Mouse (Mus musculus) stomach, embryonic 16.5 days (tissue): ENCODE results near the gene Nrip1. TPM values are rescaled to one million over a fixed set of nuclear protein-coding genes. Genes with fewer than 3 reads are reported as not detected.

ENCODE experiments used
- ATAC-seq: fragments of 200-750 bp; cut with Nextera tagmentation; 2 replicates; pipeline ENCODE4 v1.8.0; 2017; ENCODE audit warnings: moderate number of reproducible peaks, moderate TSS enrichment; ENCODE audit not compliant: insufficient read depth, low FRiP score
- H3K27ac ChIP-seq: fragments of 300-500 bp; sonication (generic); 2 replicates; pipeline ENCODE4 v1.5.1; 2014; ENCODE audit warnings: low read length
- H3K27me3 ChIP-seq: fragments of 300-500 bp; sonication (generic); 2 replicates; pipeline ENCODE4 v1.6.1; 2014; ENCODE audit warnings: low read length, control low read depth, mixed read lengths; ENCODE audit not compliant: control insufficient read depth, insufficient read depth
- H3K36me3 ChIP-seq: fragments of 300-500 bp; sonication (generic); 2 replicates; pipeline ENCODE4 v1.6.1; 2014; ENCODE audit warnings: low read length; ENCODE audit not compliant: control insufficient read depth, insufficient read depth
- H3K4me1 ChIP-seq: fragments of 300-500 bp; sonication (generic); 2 replicates; pipeline ENCODE4 v1.6.1; 2014; ENCODE audit warnings: low read length, control low read depth, mixed read lengths; ENCODE audit not compliant: control insufficient read depth, insufficient read depth
- H3K4me2 ChIP-seq: fragments of 300-500 bp; sonication (generic); 2 replicates; pipeline ENCODE4 v1.6.1; 2014; ENCODE audit warnings: low read depth, low read length, mixed read lengths
- H3K4me3 ChIP-seq: fragments of 300-500 bp; sonication (generic); replicated peaks from 2 replicates; pipeline ENCODE4 v1.5.1; 2014; ENCODE audit warnings: mild to moderate bottlenecking, low read length
- H3K9ac ChIP-seq: fragments of 300-500 bp; sonication (generic); 2 replicates; pipeline ENCODE4 v1.6.1; 2014; ENCODE audit warnings: low read length
- H3K9me3 ChIP-seq: fragments of 300-500 bp; sonication (generic); replicated peaks from 2 replicates; pipeline ENCODE4 v1.6.1; 2016; ENCODE audit warnings: low read length, control low read depth; ENCODE audit not compliant: control insufficient read depth
- WGBS: fragments of 180-500 bp; shearing (Covaris S2); extraction: QIAGEN DNeasy Blood & Tissue Kit; methylation state at CpG from one replicate; pipeline ENCODE4 v1.1.7; 2014; 5-methylcytosine and 5-hydroxymethylcytosine counted together
- polyA plus RNA-seq: library from polyadenylated mRNA; unstranded; fragments of >200 nt; fragmentation: Nextera tagmentation; extraction: Ambion mirVana; gene quantifications from 2 replicates; pipeline ENCODE4 v1.2.1, GENCODE M21; 2015

Gene Nrip1
- polyA plus RNA-seq, 1 experiment from 2014 or later = 34.8 TPM

DNA sequence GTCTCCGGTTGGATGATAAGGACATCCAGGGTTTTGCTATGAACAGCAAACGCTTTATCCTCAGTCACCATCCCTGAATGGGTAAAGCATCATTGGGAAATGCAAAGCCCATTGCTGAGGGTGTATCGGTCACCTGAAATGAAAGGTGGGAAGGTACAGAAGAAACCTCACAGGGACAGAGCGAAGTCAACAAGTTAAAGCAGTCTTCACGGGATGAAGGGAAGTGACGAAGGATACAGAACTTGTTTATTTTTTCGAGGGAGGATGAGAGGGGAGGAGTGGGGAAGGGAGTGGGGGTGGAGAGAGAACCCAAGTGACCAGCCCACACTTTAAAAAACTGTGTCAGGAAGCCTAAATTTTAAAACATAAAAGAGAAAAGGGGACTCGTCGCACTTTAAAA is 4.4 kb downstream of the Nrip1 start:
- Histone ChIP-seq H3K4me1 (peaks cover 36% of the 10 kb centered on the region), H3K9ac (no peak overlapping the region), H3K27me3 (no peaks in the 10 kb centered on the region), H3K27ac (no peak overlapping the region), H3K36me3 (peaks cover 2% of the 10 kb centered on the region; the same call in 1 of the 2 replicates), H3K9me3 (no peaks in the 10 kb centered on the region), H3K4me3 (no peak overlapping the region), H3K4me2 (no peak overlapping the region)
- 72% methylated on average over 9 of the region's 9 CpGs for WGBS
- ATAC-seq = no peak

DNA sequence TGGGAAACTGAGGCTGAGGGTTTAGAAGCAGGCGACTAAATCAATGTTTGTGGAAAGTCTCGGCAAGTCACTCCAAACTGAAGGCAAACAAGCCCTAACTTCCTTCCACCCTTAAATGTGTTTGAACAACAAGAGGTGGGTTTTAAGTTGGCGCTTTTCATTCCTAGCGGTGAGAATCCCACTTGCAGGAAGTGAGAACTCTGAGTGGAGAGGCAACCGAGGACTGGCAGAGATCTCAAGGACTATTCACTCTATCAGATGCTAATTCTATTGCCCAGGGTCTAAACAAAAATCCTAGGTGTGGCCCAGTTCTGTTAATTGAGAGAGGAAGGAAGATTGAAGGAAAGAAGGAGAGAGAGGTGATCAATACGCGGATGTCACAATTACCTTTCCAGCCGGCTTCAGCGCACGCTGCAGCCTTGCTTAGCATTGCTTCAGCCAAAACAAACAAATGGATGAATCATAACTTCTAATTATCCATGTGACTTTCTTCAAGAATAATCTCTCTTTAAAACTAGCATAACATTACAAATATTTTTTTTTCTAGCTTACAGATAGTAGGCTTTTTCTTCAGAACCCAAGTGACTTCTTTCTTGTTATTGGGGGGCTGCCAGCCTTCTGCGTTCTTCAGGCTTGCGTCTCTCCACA is 6.2 kb downstream of the Nrip1 start:
- Histone ChIP-seq H3K4me3 (no peak overlapping the region), H3K27me3 (no peaks in the 10 kb centered on the region), H3K9me3 (no peaks in the 10 kb centered on the region), H3K27ac (no peak overlapping the region), H3K9ac (no peak overlapping the region), H3K36me3 (peaks cover 2% of the 10 kb centered on the region; the same call in 1 of the 2 replicates), H3K4me2 (0 out of 2 replicates have a peak overlapping the region, but pooled peaks have one; percentile 9), H3K4me1 (peaks cover 31% of the 10 kb centered on the region)
- ATAC-seq = no peak
- 60% methylated on average over 12 of the region's 12 CpGs for WGBS

DNA sequence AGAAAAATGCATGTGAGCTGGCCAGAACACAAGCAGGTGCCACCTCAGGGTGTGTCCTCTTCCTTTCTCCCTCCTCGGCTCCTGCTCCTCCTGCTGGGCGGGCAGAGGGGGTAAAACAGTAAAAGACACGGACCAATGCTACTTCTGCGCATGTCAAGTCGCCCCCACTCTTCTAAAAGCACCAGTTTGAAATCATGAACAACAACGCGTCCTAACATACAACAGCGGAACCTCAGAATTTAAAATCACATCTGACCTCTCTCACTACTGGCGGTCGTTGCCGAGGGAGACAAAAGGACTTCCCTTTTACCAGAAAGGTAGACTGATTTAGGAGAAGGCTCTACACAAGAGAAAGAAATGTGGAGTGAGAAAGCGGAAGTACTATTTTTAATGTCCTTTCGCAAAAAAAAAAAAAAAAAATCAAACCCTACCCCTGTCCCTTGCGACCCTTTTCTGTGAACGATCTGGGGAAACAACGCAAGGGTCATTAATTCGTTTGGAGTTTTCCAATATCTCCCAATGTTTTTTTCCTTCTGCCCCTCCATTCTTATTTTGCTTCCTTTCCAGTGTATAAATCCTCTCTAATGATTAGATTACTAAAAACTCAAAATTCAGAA is 7.7 kb downstream of the Nrip1 start:
- H3K4me2 ChIP-seq = no peak overlapping the region
- 81% methylated on average over 17 of the region's 17 CpGs for WGBS
- ATAC-seq = no peak

DNA sequence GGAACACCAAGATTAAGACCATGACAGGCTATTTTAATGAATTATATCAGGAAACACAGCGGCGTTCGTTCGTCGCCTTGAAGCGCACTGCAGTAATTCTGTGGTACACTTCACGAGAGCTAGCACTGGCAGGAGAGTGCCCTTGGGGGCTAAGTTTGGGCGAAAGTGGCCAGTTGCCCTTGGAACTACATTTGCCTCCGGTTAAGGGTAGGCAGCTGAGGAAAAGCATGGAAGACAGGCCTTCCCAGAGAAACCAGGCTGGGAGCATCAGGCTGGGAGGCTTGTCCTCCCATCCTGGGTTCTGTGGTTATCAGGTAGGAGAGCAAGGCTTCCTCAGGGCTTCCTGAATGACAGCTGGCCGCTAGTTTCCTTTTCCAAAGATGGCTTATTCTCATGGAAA is 8.4 kb downstream of the Nrip1 start:
- Histone ChIP-seq H3K4me1 (peaks cover 23% of the 10 kb centered on the region), H3K27me3 (no peaks in the 10 kb centered on the region), H3K4me3 (no peak overlapping the region), H3K9ac (no peak overlapping the region), H3K9me3 (no peaks in the 10 kb centered on the region), H3K4me2 (no peak overlapping the region), H3K36me3 (peaks cover 2% of the 10 kb centered on the region; the same call in 1 of the 2 replicates), H3K27ac (no peak overlapping the region)
- ATAC-seq = no peak
- WGBS = 78% methylated on average over 10 of the region's 10 CpGs

More for the DNA sequence above, 7.7 kb downstream of the Nrip1 start:
- Histone ChIP-seq H3K9ac (no peak overlapping the region), H3K4me1 (peaks cover 27% of the 10 kb centered on the region), H3K4me3 (no peak overlapping the region), H3K9me3 (no peaks in the 10 kb centered on the region), H3K36me3 (peaks cover 2% of the 10 kb centered on the region; the same call in 1 of the 2 replicates), H3K27ac (no peak overlapping the region), H3K27me3 (no peaks in the 10 kb centered on the region)

DNA sequence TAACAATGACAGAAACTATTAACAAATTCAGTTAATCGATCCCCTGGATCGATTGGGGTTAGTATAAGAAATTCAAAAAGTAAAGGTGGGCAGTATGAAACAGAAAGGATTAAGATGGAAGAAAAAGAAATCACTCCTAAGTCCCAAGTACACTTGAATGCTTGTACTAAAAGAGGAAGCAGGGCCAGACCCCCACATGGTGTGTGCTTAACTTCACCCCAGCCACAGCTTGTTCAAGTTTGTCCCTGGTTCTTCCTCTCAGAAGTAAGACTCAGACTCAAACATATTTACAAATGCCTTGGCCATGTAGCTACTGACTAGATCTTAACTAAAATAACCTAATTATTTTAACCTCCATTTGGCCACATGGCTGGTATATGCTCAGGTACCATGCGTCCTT is 10.0 kb downstream of the Nrip1 start:
- no peak for ATAC-seq
- Histone ChIP-seq H3K9me3 (no peaks in the 10 kb centered on the region), H3K4me2 (no peak overlapping the region), H3K27ac (no peak overlapping the region), H3K36me3 (peaks cover 2% of the 10 kb centered on the region; the same call in 1 of the 2 replicates), H3K27me3 (no peaks in the 10 kb centered on the region), H3K4me1 (peaks cover 17% of the 10 kb centered on the region), H3K4me3 (no peak overlapping the region), H3K9ac (no peak overlapping the region)
- WGBS = 93% methylated on average over 3 of the region's 3 CpGs

DNA sequence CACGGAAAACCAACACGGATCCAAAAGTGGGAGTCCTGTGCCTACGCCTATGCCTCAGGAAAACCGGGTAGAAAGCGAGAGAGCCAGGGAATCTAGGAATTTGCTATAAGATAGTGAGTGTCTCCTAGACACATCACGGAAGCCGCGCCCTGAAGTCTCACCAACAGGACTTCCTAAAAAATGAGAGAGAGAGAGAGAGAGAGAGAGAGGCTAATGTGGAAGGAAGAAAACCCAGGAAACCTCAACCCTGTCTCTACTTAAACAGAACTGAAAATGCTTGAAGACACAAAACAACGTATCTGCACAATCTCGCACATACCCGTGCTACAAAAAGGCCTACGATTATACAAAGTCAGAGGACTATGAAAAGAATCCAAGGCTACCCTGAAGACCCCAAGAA is 10.6 kb downstream of the Nrip1 start:
- 91% methylated on average over 12 of the region's 12 CpGs for WGBS
- ATAC-seq = no peak
- peaks cover 2% of the 10 kb centered on the region; the same call in 1 of the 2 replicates for H3K36me3 ChIP-seq
- no peaks in the 10 kb centered on the region for H3K27me3 ChIP-seq
- no peak overlapping the region for H3K27ac ChIP-seq
- no peak overlapping the region for H3K4me3 ChIP-seq
- no peaks in the 10 kb centered on the region for H3K9me3 ChIP-seq
- peaks cover 20% of the 10 kb centered on the region for H3K4me1 ChIP-seq
- no peak overlapping the region for H3K4me2 ChIP-seq
- no peak overlapping the region for H3K9ac ChIP-seq

DNA sequence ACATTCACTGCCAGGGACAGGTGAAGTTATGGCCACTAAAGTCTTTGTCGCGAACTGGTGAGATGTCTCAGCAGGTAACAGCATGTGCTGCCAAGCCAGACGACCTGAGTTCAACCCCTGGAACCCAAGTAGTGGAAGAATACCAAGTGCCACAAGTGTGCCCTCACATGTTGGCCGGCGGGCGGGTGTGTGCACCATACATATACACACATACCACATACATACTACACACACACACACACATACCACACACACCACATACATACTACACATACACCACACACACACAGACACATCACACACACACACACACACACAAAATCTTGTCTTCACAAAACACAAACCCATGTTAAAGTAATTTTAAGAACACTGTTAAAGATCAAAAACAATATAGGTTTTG is 13.2 kb downstream of the Nrip1 start:
- H3K27ac ChIP-seq = no peak overlapping the region

DNA sequence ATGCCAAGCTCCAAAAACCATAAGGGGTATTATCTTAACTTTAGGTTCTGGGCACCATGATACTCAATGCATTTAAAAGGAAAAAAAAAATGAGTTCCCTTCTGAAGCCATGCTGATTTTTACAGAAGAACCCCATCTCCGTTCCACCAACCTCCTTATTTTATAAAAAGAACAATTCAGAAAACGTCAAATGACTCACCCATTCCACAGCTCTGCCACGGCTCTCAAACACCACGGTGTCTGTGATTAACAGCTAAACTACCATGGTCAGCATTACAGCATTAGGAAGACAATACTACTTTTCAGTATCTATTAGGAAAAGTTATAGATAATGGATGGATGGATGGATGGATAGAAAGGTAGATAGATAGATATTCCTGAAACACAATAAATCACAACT is 14.9 kb downstream of the Nrip1 start:
- no peak overlapping the region for H3K27ac ChIP-seq
- H3K4me3 ChIP-seq = no peak overlapping the region
- no peaks in the 10 kb centered on the region for H3K9me3 ChIP-seq
- H3K4me1 ChIP-seq = peaks cover 5% of the 10 kb centered on the region; the same call in 1 of the 2 replicates
- no peak overlapping the region for H3K4me2 ChIP-seq
- WGBS = 62% methylated on average over 4 of the region's 4 CpGs
- no peaks in the 10 kb centered on the region for H3K27me3 ChIP-seq
- H3K9ac ChIP-seq = no peak overlapping the region
- no peak for ATAC-seq
- no peaks in the 10 kb centered on the region for H3K36me3 ChIP-seq

More for the DNA sequence above, 13.2 kb downstream of the Nrip1 start:
- Histone ChIP-seq H3K9ac (no peak overlapping the region), H3K9me3 (no peaks in the 10 kb centered on the region), H3K4me2 (no peak overlapping the region), H3K4me3 (no peak overlapping the region), H3K4me1 (peaks cover 9% of the 10 kb centered on the region; the same call in 1 of the 2 replicates), H3K36me3 (peaks cover 2% of the 10 kb centered on the region; the same call in 1 of the 2 replicates), H3K27me3 (no peaks in the 10 kb centered on the region)
- no peak for ATAC-seq
- 95% methylated on average over 6 of the region's 6 CpGs for WGBS

DNA sequence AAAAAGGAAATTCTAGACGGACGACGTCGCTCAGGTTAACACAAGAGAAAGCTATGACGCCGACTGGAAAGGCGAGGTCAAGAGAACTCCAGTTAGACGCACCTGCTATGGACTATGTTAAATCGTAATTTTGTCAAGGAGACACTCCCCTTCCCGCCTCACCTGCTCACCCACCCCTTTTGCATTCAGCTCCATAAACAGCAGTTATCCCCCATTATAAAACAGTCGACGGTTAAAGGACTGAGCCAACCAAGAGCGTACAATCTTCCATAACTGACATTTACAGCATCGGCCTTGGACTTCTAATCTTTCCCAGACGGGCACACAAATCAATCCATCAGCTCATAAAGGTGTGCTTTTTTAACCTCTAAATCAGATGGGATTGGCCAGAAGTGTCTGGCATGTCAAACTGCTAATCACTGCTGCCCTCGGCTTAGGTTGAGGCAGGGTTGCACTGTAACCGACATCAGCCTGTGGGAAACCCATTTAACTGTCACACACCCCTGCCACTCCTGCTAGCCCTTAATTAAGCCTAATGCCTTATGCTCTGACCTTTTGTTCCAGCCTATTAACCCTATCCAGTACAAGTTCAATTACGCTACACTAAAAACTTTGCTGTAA is 15.4 kb downstream of the Nrip1 start:
- Histone ChIP-seq H3K36me3 (no peaks in the 10 kb centered on the region), H3K9me3 (no peaks in the 10 kb centered on the region), H3K4me1 (peaks cover 5% of the 10 kb centered on the region; the same call in 1 of the 2 replicates), H3K27ac (no peak overlapping the region), H3K27me3 (no peaks in the 10 kb centered on the region), H3K4me3 (no peak overlapping the region), H3K9ac (no peak overlapping the region), H3K4me2 (peak overlapping the region; percentile 24; the same call in 1 of the 2 replicates)
- peak; percentile 66 for ATAC-seq
- WGBS = 57% methylated on average over 18 of the region's 18 CpGs
